Mouse (Mus musculus): ENCODE measurements around the gene Gria2. TPM values are rescaled to one million over a fixed set of nuclear protein-coding genes. Genes with fewer than 3 reads are reported as not detected.

The Gria2 gene
- total RNA-seq, 2 experiments from 2014 or later = 0.34 to 0.49 TPM

GRCm38 (mm10) chr3:80776628-80777027, 26.0 kb downstream of the Gria2 start:
- DNase-seq (ENCODE audit: low spot score in 2 of 2) = no peak

- no peak for DNase-seq (ENCODE audit: low spot score in 2 of 2)
Measured at GRCm38 (mm10) chr3:80775971-80776370, 26.7 kb downstream of the Gria2 start.

GRCm38 (mm10) chr3:80774005-80774764, 28.4 kb downstream of the Gria2 start:
- no peak for DNase-seq (ENCODE audit: low spot score in 2 of 2)

GRCm38 (mm10) chr3:80773232-80773631, 29.4 kb downstream of the Gria2 start:
- DNase-seq (ENCODE audit: low spot score in 2 of 2) = no peak

GRCm38 (mm10) chr3:80769506-80770235, 33.0 kb downstream of the Gria2 start:
- no peak for DNase-seq (ENCODE audit: low spot score in 2 of 2)

GRCm38 (mm10) chr3:80758955-80759354, 43.7 kb downstream of the Gria2 start:
- DNase-seq (ENCODE audit: low spot score in 2 of 2) = no peak

GRCm38 (mm10) chr3:80758363-80758762, 44.3 kb downstream of the Gria2 start:
- no peak for DNase-seq (ENCODE audit: low spot score in 2 of 2)

- no peak for DNase-seq (ENCODE audit: low spot score in 2 of 2)
Measured at GRCm38 (mm10) chr3:80750786-80751185, 51.8 kb downstream of the Gria2 start.

GRCm38 (mm10) chr3:80725205-80725604, 77.4 kb downstream of the Gria2 start:
- DNase-seq (ENCODE audit: low spot score in 2 of 2) = no peak

GRCm38 (mm10) chr3:80713123-80713522, 89.5 kb downstream of the Gria2 start:
- DNase-seq (ENCODE audit: low spot score in 2 of 2) = no peak

GRCm38 (mm10) chr3:80708992-80709391, 93.6 kb downstream of the Gria2 start:
- no peak for DNase-seq (ENCODE audit: low spot score in 2 of 2)

- DNase-seq (ENCODE audit: low spot score in 2 of 2) = no peak
Measured at GRCm38 (mm10) chr3:80702173-80702572, 100.5 kb downstream of the Gria2 start.

GRCm38 (mm10) chr3:80697523-80697922, 105.1 kb downstream of the Gria2 start:
- no peak for DNase-seq (ENCODE audit: low spot score in 2 of 2)

- DNase-seq (ENCODE audit: low spot score in 2 of 2) = no peak
Measured at GRCm38 (mm10) chr3:80694965-80695364, 107.7 kb downstream of the Gria2 start.

GRCm38 (mm10) chr3:80665105-80665504, 137.5 kb downstream of the Gria2 start:
- no peak for DNase-seq (ENCODE audit: low spot score in 2 of 2)

- no peak for DNase-seq (ENCODE audit: low spot score in 2 of 2)
Measured at GRCm38 (mm10) chr3:80663293-80663692, 139.3 kb downstream of the Gria2 start.

- DNase-seq (ENCODE audit: low spot score in 2 of 2) = no peak
Measured at GRCm38 (mm10) chr3:80661838-80662237, 140.8 kb downstream of the Gria2 start.

- no peak for DNase-seq (ENCODE audit: low spot score in 2 of 2)
Measured at GRCm38 (mm10) chr3:80652213-80652612, 150.4 kb downstream of the Gria2 start.

Measured in gastrocnemius, postnatal 4 days (tissue).